Mouse (Mus musculus): ENCODE results near the gene Rc3h2. TPM values are rescaled to one million over a fixed set of nuclear protein-coding genes. Genes with fewer than 3 reads are reported as not detected.
A peak's percentile ranks its signal among the peaks of the same experiment; 100 is the strongest.

Rc3h2 gene
- total RNA-seq, 2 experiments from 2014 or later, result 30.6 to 37.3 TPM

GRCm38 (mm10) chr2:37351671-37352070 is 71.0 kb downstream of the Rc3h2 start:
- no peak for ATAC-seq (ENCODE audit: poor library complexity, severe bottlenecking)

DNA sequence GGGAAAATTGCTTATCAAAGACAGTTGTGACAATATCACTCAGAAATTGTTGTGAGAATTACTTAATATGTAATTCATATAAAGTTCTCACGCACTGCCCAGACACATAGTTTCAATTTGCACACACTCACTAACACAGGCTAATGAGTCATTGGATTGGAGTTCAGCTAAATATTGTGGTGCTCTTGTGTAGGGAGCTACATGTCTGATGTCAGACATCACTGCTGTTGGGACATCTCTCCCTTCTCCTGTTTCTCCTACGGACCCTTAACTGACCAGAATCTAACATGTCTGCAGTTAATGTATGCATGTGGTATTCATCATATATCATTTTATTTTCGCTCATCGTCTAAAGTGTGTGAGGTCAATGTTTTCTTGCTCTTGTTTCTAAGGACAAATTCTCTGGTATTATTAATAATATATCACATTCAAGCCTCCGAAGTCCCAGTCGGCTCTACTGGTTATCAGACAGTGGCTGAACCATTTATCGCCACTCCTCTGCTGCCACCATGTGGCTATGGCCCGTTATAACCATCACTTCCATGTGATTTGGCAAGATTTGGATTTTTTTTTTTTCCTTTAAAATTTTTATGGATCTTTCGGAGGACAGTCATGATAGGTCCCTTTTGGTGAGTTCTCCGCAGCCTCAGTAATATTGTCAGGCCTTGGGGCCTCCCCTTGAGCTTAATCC is 84.1 kb downstream of the Rc3h2 start:
- peak; percentile 70; the same call in 1 of the 2 replicates for ATAC-seq (ENCODE audit: poor library complexity, severe bottlenecking)

GRCm38 (mm10) chr2:37333321-37333720 is 89.4 kb downstream of the Rc3h2 start:
- ATAC-seq (ENCODE audit: poor library complexity, severe bottlenecking), result no peak

- no peak for ATAC-seq (ENCODE audit: poor library complexity, severe bottlenecking)
Observed at GRCm38 (mm10) chr2:37326215-37326614, 96.5 kb downstream of the Rc3h2 start, which contains the start of gene Olfr368. TSS of gene Olfr368 (plus strand) at chr2:37326515.

Other genes with a start within 250 kb of the Rc3h2 start
- gene Olfr365, start 234.7 kb downstream of the Rc3h2 start, total RNA-seq (2015), result not detected in 2 replicates
- not detected in 2 replicates for gene Olfr365, start 234.7 kb downstream of the Rc3h2 start, total RNA-seq (2017)
- not detected in 2 replicates for gene Olfr366, start 211.3 kb downstream of the Rc3h2 start, total RNA-seq (2015)
- gene Olfr366, start 211.3 kb downstream of the Rc3h2 start, total RNA-seq (2017), result not detected in 2 replicates
- not detected in 2 replicates for gene Olfr368, start 96.4 kb downstream of the Rc3h2 start, total RNA-seq (2015)
- not detected in 2 replicates for gene Olfr368, start 96.4 kb downstream of the Rc3h2 start, total RNA-seq (2017)
- 17.6 and 23.0 TPM in 2 replicates for gene Pdcl, start 63.6 kb downstream of the Rc3h2 start, total RNA-seq (2015)
- 75.0 and 84.4 TPM in 2 replicates for gene Pdcl, start 63.6 kb downstream of the Rc3h2 start, total RNA-seq (2017)
- 6.2 and 6.4 TPM in 2 replicates for gene Zbtb26, start 20.2 kb upstream of the Rc3h2 start, total RNA-seq (2015)
- gene Zbtb26, start 20.2 kb upstream of the Rc3h2 start, total RNA-seq (2017), result 5.9 and 6.3 TPM in 2 replicates
- gene Zbtb6, start 20.3 kb upstream of the Rc3h2 start, total RNA-seq (2015), result 16.2 and 18.4 TPM in 2 replicates
- gene Zbtb6, start 20.3 kb upstream of the Rc3h2 start, total RNA-seq (2017), result 23.1 and 24.8 TPM in 2 replicates
- gene Rabgap1, start 20.4 kb upstream of the Rc3h2 start, total RNA-seq (2015), result 21.6 and 28.3 TPM in 2 replicates
- gene Rabgap1, start 20.4 kb upstream of the Rc3h2 start, total RNA-seq (2017), result 29.9 and 37.6 TPM in 2 replicates
- gene Gpr21, start 93.4 kb upstream of the Rc3h2 start, total RNA-seq (2015), result 0.69 and 1.7 TPM in 2 replicates
- gene Gpr21, start 93.4 kb upstream of the Rc3h2 start, total RNA-seq (2017), result 0.84 and 1.4 TPM in 2 replicates

Data from megakaryocyte, adult 5-6 weeks (primary cell).